Comparison of ENCODE assay signal across 10 mouse cellular contexts in genomic region chr5:136773044-136774039, GRCm38 (mm10).
DNase-seq lines count a peak whose midpoint lies in the region; ATAC-seq and TF ChIP-seq lines count a peak whose summit lies in the region.
"Had no signal": no experiment of that assay in that cellular context is flagged by ENCODE, and none has a peak within 500 bp of the region (broad histone marks: within the 10 kb centered on the region; RNA-seq: fewer than 3 reads in every experiment).

No protein-coding gene starts in this region.

- no peaks in the 10 kb centered on the region for H3K9me3 ChIP-seq in hindbrain, postnatal 0 days (ENCODE audit: low read length)
- H3K9me3 ChIP-seq in hindbrain, embryonic 16.5 days (ENCODE audit: control insufficient read depth, low read length) = no peaks in the 10 kb centered on the region; the same call in 1 of the 2 replicates
- H3K9me3 ChIP-seq in midbrain, postnatal 0 days (ENCODE audit: low read length) = 0 out of 2 replicates have a peak, but pooled peaks cover 5% of the 10 kb centered on the region
- H3K9me3 ChIP-seq in midbrain, embryonic 15.5 days = no peaks in the 10 kb centered on the region
- no peaks in the 10 kb centered on the region; the same call in 1 of the 2 replicates for H3K9me3 ChIP-seq in intestine, embryonic 14.5 days (ENCODE audit: control insufficient read depth, low read length)

- peak; percentile 33; the same call in 1 of the 2 replicates for TF ChIP-seq CTCF in hindbrain, postnatal 0 days (IDR thresholded peaks at IDR 0.05; ENCODE audit: low read depth)
- peak; percentile 51 for TF ChIP-seq CTCF in midbrain, postnatal 0 days (IDR thresholded peaks at IDR 0.05)

- H3K4me2 ChIP-seq in hindbrain, postnatal 0 days (ENCODE audit: low read depth, low read length) = no peak overlapping the region
- no peak overlapping the region for H3K4me2 ChIP-seq in hindbrain, embryonic 16.5 days (ENCODE audit: low read length)
- no peak overlapping the region for H3K4me2 ChIP-seq in midbrain, postnatal 0 days (ENCODE audit: low read depth, low read length, poor library complexity, severe bottlenecking)
- no peak overlapping the region for H3K4me2 ChIP-seq in midbrain, embryonic 15.5 days
- no peak overlapping the region for H3K4me2 ChIP-seq in intestine, embryonic 14.5 days (ENCODE audit: low read length)

- H3K4me3 ChIP-seq in hindbrain, postnatal 0 days (ENCODE audit: low read length) = no peak overlapping the region
- H3K4me3 ChIP-seq in hindbrain, embryonic 16.5 days (ENCODE audit: low read length) = no peak overlapping the region
- no peak overlapping the region for H3K4me3 ChIP-seq in midbrain, postnatal 0 days (ENCODE audit: low read depth, low read length)
- no peak overlapping the region for H3K4me3 ChIP-seq in midbrain, embryonic 15.5 days
- H3K4me3 ChIP-seq in intestine, embryonic 14.5 days (ENCODE audit: low read depth, low read length) = no peak overlapping the region

- WGBS in hindbrain, postnatal 0 days = 56% methylated on average over 22 of the region's 22 CpGs
- WGBS in hindbrain, embryonic 16.5 days = 63% methylated on average over 22 of the region's 22 CpGs
- WGBS in midbrain, postnatal 0 days = 63% methylated on average over 22 of the region's 22 CpGs
- 59% methylated on average over 22 of the region's 22 CpGs for WGBS in midbrain, embryonic 15.5 days
- WGBS in intestine, embryonic 14.5 days = 64% methylated on average over 22 of the region's 22 CpGs

- H3K4me1 ChIP-seq in hindbrain, postnatal 0 days (ENCODE audit: insufficient read depth, low read length) = no peaks in the 10 kb centered on the region
- H3K4me1 ChIP-seq in hindbrain, embryonic 16.5 days (ENCODE audit: control insufficient read depth, insufficient read depth, low read depth, low read length) = no peaks in the 10 kb centered on the region
- no peaks in the 10 kb centered on the region for H3K4me1 ChIP-seq in midbrain, postnatal 0 days (ENCODE audit: insufficient read depth, low read length)
- no peaks in the 10 kb centered on the region for H3K4me1 ChIP-seq in midbrain, embryonic 15.5 days
- no peaks in the 10 kb centered on the region; the same call in 1 of the 2 replicates for H3K4me1 ChIP-seq in intestine, embryonic 14.5 days (replicated peaks; ENCODE audit: control insufficient read depth, insufficient read depth, low read length)

- H3K36me3 ChIP-seq in hindbrain, postnatal 0 days (ENCODE audit: insufficient read depth, low read length) = no peaks in the 10 kb centered on the region
- no peaks in the 10 kb centered on the region for H3K36me3 ChIP-seq in hindbrain, embryonic 16.5 days (ENCODE audit: control insufficient read depth, insufficient read depth, low read length)
- H3K36me3 ChIP-seq in midbrain, postnatal 0 days (ENCODE audit: insufficient read depth, low read length) = no peaks in the 10 kb centered on the region
- no peaks in the 10 kb centered on the region for H3K36me3 ChIP-seq in midbrain, embryonic 15.5 days (replicated peaks)
- H3K36me3 ChIP-seq in intestine, embryonic 14.5 days (ENCODE audit: control insufficient read depth, insufficient read depth, low read length) = no peaks in the 10 kb centered on the region

- H3K27ac ChIP-seq in hindbrain, postnatal 0 days = no peak overlapping the region
- H3K27ac ChIP-seq in hindbrain, embryonic 16.5 days (ENCODE audit: low read depth, low read length) = no peak overlapping the region
- H3K27ac ChIP-seq in midbrain, postnatal 0 days (ENCODE audit: low read depth, low read length) = no peak overlapping the region
- H3K27ac ChIP-seq in midbrain, embryonic 15.5 days = no peak overlapping the region
- H3K27ac ChIP-seq in intestine, embryonic 14.5 days (ENCODE audit: low read depth) = no peak overlapping the region

- DNase-seq in hindbrain, postnatal 0 days (ENCODE audit: low spot score) = peak; percentile 23
- peak; percentile 23 for DNase-seq in midbrain, postnatal 0 days (ENCODE audit: low spot score)
- no peak for DNase-seq in intestine, embryonic 14.5 days (ENCODE audit: low spot score)
- DNase-seq in cerebellum, adult 18-20 months = no peak
- DNase-seq in yolk sac, embryonic 10.5 days (ENCODE audit: low spot score) = no peak
- DNase-seq: gastrocnemius, postnatal 10 days; kidney, postnatal 4 days; left cerebral cortex, postnatal 4 days had no signal

- peak; percentile 35; the same call in 1 of the 2 replicates for ATAC-seq in hindbrain, postnatal 0 days
- ATAC-seq in hindbrain, embryonic 16.5 days = no peak
- no peak for ATAC-seq in midbrain, postnatal 0 days (ENCODE audit: low FRiP score)
- ATAC-seq in midbrain, embryonic 15.5 days (replicated peaks) = no peak
- 0 out of 2 replicates have a peak, but pooled peaks have one; percentile 21 for ATAC-seq in intestine, embryonic 14.5 days (replicated peaks; ENCODE audit: low FRiP score, low TSS enrichment, low read depth)

- no peaks in the 10 kb centered on the region for H3K27me3 ChIP-seq in hindbrain, postnatal 0 days (ENCODE audit: insufficient read depth, low read length)
- H3K27me3 ChIP-seq in hindbrain, embryonic 16.5 days (replicated peaks; ENCODE audit: control insufficient read depth, insufficient read depth, low read length) = no peaks in the 10 kb centered on the region
- no peaks in the 10 kb centered on the region for H3K27me3 ChIP-seq in midbrain, postnatal 0 days (ENCODE audit: insufficient read depth, low read length)
- H3K27me3 ChIP-seq in midbrain, embryonic 15.5 days (replicated peaks) = no peaks in the 10 kb centered on the region
- H3K27me3 ChIP-seq in intestine, embryonic 14.5 days (replicated peaks; ENCODE audit: control insufficient read depth, insufficient read depth, low read length) = no peaks in the 10 kb centered on the region

- H3K9ac ChIP-seq in hindbrain, postnatal 0 days (replicated peaks; ENCODE audit: low read length) = no peak overlapping the region
- H3K9ac ChIP-seq in hindbrain, embryonic 16.5 days (ENCODE audit: low read depth, low read length) = no peak overlapping the region
- no peak overlapping the region for H3K9ac ChIP-seq in midbrain, postnatal 0 days (replicated peaks; ENCODE audit: low read length, poor library complexity, severe bottlenecking)
- H3K9ac ChIP-seq in midbrain, embryonic 15.5 days = no peak overlapping the region
- no peak overlapping the region for H3K9ac ChIP-seq in intestine, embryonic 14.5 days (ENCODE audit: low read length)

Comparison
In these comparisons a context has a peak if more than half of its experiments do, and no peak if none do; other contexts are left out.
1. ATAC-seq: peak in hindbrain, postnatal 0 days (single experiment) and intestine, embryonic 14.5 days (single experiment); none in hindbrain, embryonic 16.5 days (single experiment), midbrain, postnatal 0 days (single experiment) and midbrain, embryonic 15.5 days (single experiment).
2. DNase-seq: peak in hindbrain, postnatal 0 days (single experiment) and midbrain, postnatal 0 days (single experiment); none in intestine, embryonic 14.5 days (single experiment), cerebellum, adult 18-20 months (0 of 2) and yolk sac, embryonic 10.5 days (single experiment).